Mouse (Mus musculus) left cerebral cortex, postnatal 4 days (tissue): ENCODE data around the gene Wdfy3. TPM values are rescaled to one million over a fixed set of nuclear protein-coding genes. Genes with fewer than 3 reads are reported as not detected.
"Not testable (repeated sequence)": the region's sequence is repeated elsewhere in the genome, so short reads cannot be mapped to it uniquely, and the experiment has no call there.

Source experiments
- DNase-seq: peaks from one replicate; pipeline ENCODE4 v3.0.0-alpha.2; 2022
- intact Hi-C: fragments of 180-260 bp; cut with DNase I; formaldehyde crosslinking; loops from one replicate; pipeline ENCODE4 v1.15.1; 2025
- total RNA-seq, 2 experiments: library from RNA; stranded (reverse); gene quantifications; 2 replicates each; pipeline ENCODE4 v1.2.3; 2021

Gene Wdfy3
- total RNA-seq, 2 experiments from 2014 or later, result 118 TPM

- DNase-seq, result no peak
- intact Hi-C loops, result no loop called here
Measured at GRCm38 (mm10) chr5:102006218-102006941, 63.3 kb downstream of the Wdfy3 start.

GRCm38 (mm10) chr5:102003371-102003770 lies 66.3 kb downstream of the Wdfy3 start:
- intact Hi-C loops, result no loop called here
- no peak for DNase-seq

- no peak for DNase-seq
- intact Hi-C loops, result no loop called here
Measured at GRCm38 (mm10) chr5:102001026-102001425, 68.7 kb downstream of the Wdfy3 start.

GRCm38 (mm10) chr5:101998971-101999370 lies 70.8 kb downstream of the Wdfy3 start:
- intact Hi-C loops, result no loop called here
- DNase-seq, result no peak

GRCm38 (mm10) chr5:101996036-101996735 lies 73.5 kb downstream of the Wdfy3 start:
- DNase-seq, result no peak
- intact Hi-C loops, result no loop called here

- intact Hi-C loops, result no loop called here
Measured at GRCm38 (mm10) chr5:101995451-101995995, 74.2 kb downstream of the Wdfy3 start.

GRCm38 (mm10) chr5:101993996-101994395 lies 75.7 kb downstream of the Wdfy3 start:
- no peak for DNase-seq
- intact Hi-C loops, result no loop called here

More at GRCm38 (mm10) chr5:101995451-101995995, 74.2 kb downstream of the Wdfy3 start:
- DNase-seq, result no peak

GRCm38 (mm10) chr5:101992969-101993670 lies 76.6 kb downstream of the Wdfy3 start:
- intact Hi-C loops, result no loop called here
- DNase-seq, result no peak

GRCm38 (mm10) chr5:101990298-101990845 lies 79.3 kb downstream of the Wdfy3 start:
- intact Hi-C loops, result no loop called here
- DNase-seq, result no peak

GRCm38 (mm10) chr5:101988476-101988875 lies 81.2 kb downstream of the Wdfy3 start:
- DNase-seq, result no peak
- intact Hi-C loops, result no loop called here

- intact Hi-C loops, result no loop called here
- no peak for DNase-seq
Measured at GRCm38 (mm10) chr5:101986694-101987093, 83.0 kb downstream of the Wdfy3 start.

GRCm38 (mm10) chr5:101982239-101982638 lies 87.5 kb downstream of the Wdfy3 start:
- intact Hi-C loops, result no loop called here
- no peak for DNase-seq

GRCm38 (mm10) chr5:101979594-101979993 lies 90.1 kb downstream of the Wdfy3 start:
- intact Hi-C loops, result no loop called here
- no peak for DNase-seq

- DNase-seq, intact Hi-C loops: not testable (repeated sequence)
Measured at GRCm38 (mm10) chr5:101972594-101972993, 97.1 kb downstream of the Wdfy3 start.

GRCm38 (mm10) chr5:101968153-101968851 lies 101.4 kb downstream of the Wdfy3 start:
- intact Hi-C loops, result no loop called here
- DNase-seq, result no peak

GRCm38 (mm10) chr5:101967832-101968152 lies 101.9 kb downstream of the Wdfy3 start:
- intact Hi-C loops, result no loop called here

GRCm38 (mm10) chr5:101962824-101963223 lies 106.9 kb downstream of the Wdfy3 start:
- DNase-seq, result no peak
- intact Hi-C loops, result no loop called here

More at GRCm38 (mm10) chr5:101967832-101968152, 101.9 kb downstream of the Wdfy3 start:
- no peak for DNase-seq

- intact Hi-C loops, result no loop called here
- no peak for DNase-seq
Measured at GRCm38 (mm10) chr5:101959369-101959768, 110.4 kb downstream of the Wdfy3 start.

- intact Hi-C loops, result no loop called here
- DNase-seq, result no peak
Measured at GRCm38 (mm10) chr5:101958941-101959340, 110.8 kb downstream of the Wdfy3 start.

GRCm38 (mm10) chr5:101957419-101957818 lies 112.3 kb downstream of the Wdfy3 start:
- intact Hi-C loops, result no loop called here
- DNase-seq, result no peak
